Mouse (Mus musculus) hindbrain, embryonic 15.5 days (tissue): ENCODE results near the gene Ttbk2. TPM values are rescaled to one million over a fixed set of nuclear protein-coding genes. Genes with fewer than 3 reads are reported as not detected.

Experiments
- ATAC-seq: fragments of 200-750 bp; cut with Nextera tagmentation; 2 replicates; pipeline ENCODE4 v1.8.0; 2017; ENCODE audit warnings: low read depth, moderate number of reproducible peaks, moderate TSS enrichment; ENCODE audit not compliant: low FRiP score
- H3K27ac ChIP-seq: fragments of 300-500 bp; sonication (generic); replicated peaks from 2 replicates; pipeline ENCODE4 v1.5.1; 2015; ENCODE audit warnings: mild to moderate bottlenecking, inconsistent platforms
- H3K27me3 ChIP-seq: fragments of 300-500 bp; sonication (generic); 2 replicates; pipeline ENCODE4 v1.6.1; 2015; ENCODE audit warnings: control low read depth, inconsistent platforms
- H3K36me3 ChIP-seq: fragments of 300-500 bp; sonication (generic); 2 replicates; pipeline ENCODE4 v1.6.1; 2015; ENCODE audit warnings: control low read depth, inconsistent platforms
- H3K4me1 ChIP-seq: fragments of 300-500 bp; sonication (generic); replicated peaks from 2 replicates; pipeline ENCODE4 v1.6.1; 2015; ENCODE audit warnings: control low read depth, inconsistent platforms
- H3K4me2 ChIP-seq: fragments of 300-500 bp; sonication (generic); 2 replicates; pipeline ENCODE4 v1.6.1; 2015; ENCODE audit warnings: moderate library complexity, mild to moderate bottlenecking, inconsistent platforms
- H3K4me3 ChIP-seq: fragments of 300-500 bp; sonication (generic); 2 replicates; pipeline ENCODE4 v1.5.1; 2015; ENCODE audit warnings: mild to moderate bottlenecking, inconsistent platforms
- H3K9ac ChIP-seq: fragments of 300-500 bp; sonication (generic); 2 replicates; pipeline ENCODE4 v1.6.1; 2015; ENCODE audit warnings: inconsistent platforms
- H3K9me3 ChIP-seq: fragments of 300-500 bp; sonication (generic); 2 replicates; pipeline ENCODE4 v1.6.1; 2016; ENCODE audit warnings: control low read depth, inconsistent platforms
- WGBS: fragments of 180-500 bp; shearing (Covaris S2); methylation state at CpG from one replicate; pipeline ENCODE4 v1.1.7; 2015; 5-methylcytosine and 5-hydroxymethylcytosine counted together
- polyA plus RNA-seq: library from polyadenylated mRNA; unstranded; fragments of >200 nt; fragmentation: Nextera tagmentation; extraction: Ambion mirVana; gene quantifications from 2 replicates; pipeline ENCODE4 v1.2.1, GENCODE M21; 2015

Ttbk2 gene
- polyA plus RNA-seq, 1 experiment from 2014 or later = 12.3 TPM

- Histone ChIP-seq H3K4me3 (peak within 1 kb of the TSS; percentile 98), H3K4me1 (peaks cover 27% of the 10 kb centered on the region), H3K9ac (peak within 1 kb of the TSS; percentile 97), H3K36me3 (no peaks in the 10 kb centered on the region), H3K27me3 (no peaks in the 10 kb centered on the region), H3K4me2 (peak within 1 kb of the TSS; percentile 60), H3K9me3 (no peaks in the 10 kb centered on the region), H3K27ac (peak within 1 kb of the TSS; percentile 93)
- under 1% methylated on average over 66 of the region's 71 CpGs for WGBS
- ATAC-seq = peak; percentile 58
These were observed 668 bp downstream of the Ttbk2 start, which contains the start of gene Cdan1 for GRCm38 (mm10) chr2:120849449-120850423. TSS of gene Cdan1 (minus strand) at chr2:120850128.

- H3K9me3 ChIP-seq = no peaks in the 10 kb centered on the region
- ATAC-seq = no peak
- H3K9ac ChIP-seq = no peak overlapping the region
- H3K27me3 ChIP-seq = no peaks in the 10 kb centered on the region
- H3K4me1 ChIP-seq = peaks cover 13% of the 10 kb centered on the region
- WGBS = 98% methylated on average over 1 of the region's 1 CpGs
- H3K4me2 ChIP-seq = no peak overlapping the region
- no peaks in the 10 kb centered on the region for H3K36me3 ChIP-seq
- no peak overlapping the region for H3K4me3 ChIP-seq
- no peak overlapping the region for H3K27ac ChIP-seq
These were observed 5.1 kb downstream of the Ttbk2 start for GRCm38 (mm10) chr2:120845280-120845679.

DNA sequence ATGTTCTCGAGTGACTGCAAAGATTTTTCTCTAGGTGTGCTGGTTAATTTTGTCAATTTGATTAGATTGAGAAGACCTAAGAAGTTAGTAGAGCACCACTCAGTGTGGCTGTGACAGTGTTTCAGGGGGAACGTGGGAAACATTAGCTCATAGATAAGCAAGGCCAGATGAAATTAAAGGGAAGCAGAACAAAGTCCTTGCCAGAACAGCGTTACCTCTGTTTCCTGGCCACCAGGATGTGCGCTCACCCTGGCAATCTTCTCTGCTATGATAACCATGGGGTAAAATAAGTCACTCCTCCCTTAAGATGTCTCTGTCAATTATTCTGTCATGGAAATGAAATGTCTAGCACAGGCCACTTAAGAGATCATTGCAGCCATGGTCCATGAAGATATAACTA, 6.4 kb downstream of the Ttbk2 start:
- peaks cover 9% of the 10 kb centered on the region for H3K4me1 ChIP-seq
- H3K9me3 ChIP-seq = no peaks in the 10 kb centered on the region
- WGBS = 86% methylated on average over 4 of the region's 4 CpGs
- H3K9ac ChIP-seq = no peak overlapping the region
- H3K27me3 ChIP-seq = no peaks in the 10 kb centered on the region
- no peak overlapping the region for H3K4me2 ChIP-seq
- H3K27ac ChIP-seq = no peak overlapping the region
- H3K36me3 ChIP-seq = no peaks in the 10 kb centered on the region
- ATAC-seq = no peak
- H3K4me3 ChIP-seq = no peak overlapping the region

- no peak for ATAC-seq
- Histone ChIP-seq H3K27me3 (no peaks in the 10 kb centered on the region), H3K27ac (no peak overlapping the region), H3K4me1 (no peaks in the 10 kb centered on the region), H3K9ac (no peak overlapping the region), H3K9me3 (no peaks in the 10 kb centered on the region), H3K4me2 (no peak overlapping the region), H3K36me3 (0 out of 2 replicates have a peak, but pooled peaks cover 2% of the 10 kb centered on the region), H3K4me3 (no peak overlapping the region)
- WGBS = 74% methylated on average over 1 of the region's 1 CpGs
These were observed 9.2 kb downstream of the Ttbk2 start for GRCm38 (mm10) chr2:120841211-120841610.

GRCm38 (mm10) chr2:120835167-120835566, 15.2 kb downstream of the Ttbk2 start:
- H3K27me3 ChIP-seq = no peaks in the 10 kb centered on the region

DNA sequence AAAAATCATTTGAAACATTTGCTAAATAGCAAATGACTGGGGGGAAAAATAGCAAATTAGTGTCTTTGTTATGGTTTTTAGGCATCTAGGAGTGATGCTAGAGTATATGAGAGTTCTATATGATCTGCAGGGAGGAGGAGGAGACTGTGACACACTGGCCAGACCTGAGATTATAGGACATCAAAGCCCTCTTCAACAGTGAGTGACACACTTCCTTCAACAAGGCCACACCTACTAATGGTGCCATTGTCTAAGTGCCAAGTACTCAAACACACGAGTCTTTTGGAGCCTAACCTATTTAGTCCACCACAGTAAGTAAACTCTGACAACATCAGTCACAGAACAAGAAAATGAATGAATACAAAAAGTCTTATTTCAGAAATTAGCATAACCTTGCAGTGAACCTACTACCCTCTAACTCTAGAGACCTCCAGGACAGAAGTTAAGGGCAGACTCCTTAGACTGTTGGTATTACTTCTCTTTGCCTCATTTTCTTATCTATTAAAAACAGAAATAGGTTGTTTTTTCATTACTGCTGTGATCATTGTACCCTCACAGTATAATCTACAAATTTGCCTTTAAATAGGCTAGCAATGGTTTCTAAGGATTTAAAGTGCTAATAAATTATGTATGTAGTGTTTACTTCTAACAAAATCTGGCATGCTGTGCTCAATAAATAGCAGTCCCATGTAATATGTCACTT, 23.3 kb downstream of the Ttbk2 start:
- H3K4me3 ChIP-seq = no peak overlapping the region
- H3K27me3 ChIP-seq = no peaks in the 10 kb centered on the region
- H3K27ac ChIP-seq = no peak overlapping the region
- no peak overlapping the region for H3K4me2 ChIP-seq
- H3K36me3 ChIP-seq = no peaks in the 10 kb centered on the region
- no peak overlapping the region for H3K9ac ChIP-seq
- no peaks in the 10 kb centered on the region for H3K4me1 ChIP-seq
- 58% methylated on average over 1 of the region's 1 CpGs for WGBS
- H3K9me3 ChIP-seq = no peaks in the 10 kb centered on the region
- ATAC-seq = no peak

More at GRCm38 (mm10) chr2:120835167-120835566, 15.2 kb downstream of the Ttbk2 start:
- no peak overlapping the region for H3K4me3 ChIP-seq
- H3K4me2 ChIP-seq = no peak overlapping the region
- H3K27ac ChIP-seq = no peak overlapping the region
- H3K4me1 ChIP-seq = no peaks in the 10 kb centered on the region
- no peaks in the 10 kb centered on the region for H3K9me3 ChIP-seq
- 0 out of 2 replicates have a peak, but pooled peaks cover 12% of the 10 kb centered on the region for H3K36me3 ChIP-seq
- ATAC-seq = peak; percentile 51; the same call in 1 of the 2 replicates
- WGBS = 98% methylated on average over 4 of the region's 4 CpGs
- H3K9ac ChIP-seq = no peak overlapping the region

DNA sequence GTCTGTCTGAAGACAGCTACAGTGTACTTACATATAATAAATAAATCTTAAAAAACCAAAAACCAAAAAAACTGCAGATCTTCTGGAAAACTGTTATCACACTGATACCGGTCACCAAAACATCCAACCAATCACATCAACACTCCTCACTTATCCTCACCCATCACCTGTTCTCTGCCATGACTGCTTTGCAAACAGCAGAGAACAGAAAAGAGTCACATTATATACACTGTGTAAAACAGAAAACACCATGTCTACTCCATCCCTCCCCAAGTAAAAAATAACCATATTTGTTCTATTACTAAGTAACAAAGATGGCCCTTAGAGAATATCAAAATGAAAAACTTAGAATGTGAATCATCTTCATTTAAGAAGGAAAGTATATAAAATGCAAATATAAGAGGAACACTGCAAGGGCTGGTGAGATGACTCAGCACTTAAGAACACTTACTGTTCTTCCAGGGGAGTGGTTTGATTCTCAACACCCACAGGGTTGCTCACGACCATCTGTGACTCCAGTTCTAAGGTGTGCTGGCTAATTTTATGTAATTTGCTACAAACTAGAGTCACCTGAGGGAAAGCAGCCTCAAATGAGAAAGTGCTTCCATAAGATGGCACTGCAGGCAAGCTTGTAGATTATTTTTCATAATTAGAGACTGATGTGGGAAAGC, 80.0 kb downstream of the Ttbk2 start:
- H3K4me3 ChIP-seq = no peak overlapping the region
- 84% methylated on average over 2 of the region's 2 CpGs for WGBS

DNA sequence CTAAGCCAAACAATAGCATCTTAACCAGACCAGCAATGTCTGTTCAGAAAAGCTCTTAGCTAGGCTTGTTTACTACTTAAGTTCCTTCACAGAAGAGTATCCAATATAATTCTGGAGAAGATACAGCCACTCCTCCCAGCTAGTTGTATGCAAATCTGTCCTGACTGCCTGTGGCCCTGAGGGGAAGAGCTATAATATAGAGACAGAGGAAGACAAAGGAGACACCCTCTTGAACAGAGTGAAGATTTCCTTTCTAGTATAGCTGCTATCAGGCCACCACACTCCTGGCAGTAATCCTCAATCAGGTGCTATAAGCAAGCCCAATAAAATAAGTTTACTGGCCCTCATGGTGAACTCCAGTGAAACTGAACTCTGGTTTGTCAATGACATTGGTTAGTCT, 88.5 kb downstream of the Ttbk2 start:
- no peak overlapping the region for H3K4me2 ChIP-seq
- no peak for ATAC-seq
- no peaks in the 10 kb centered on the region for H3K9me3 ChIP-seq
- H3K27me3 ChIP-seq = no peaks in the 10 kb centered on the region
- H3K4me1 ChIP-seq = no peaks in the 10 kb centered on the region
- H3K4me3 ChIP-seq = no peak overlapping the region
- H3K9ac ChIP-seq = no peak overlapping the region
- peaks cover 62% of the 10 kb centered on the region for H3K36me3 ChIP-seq
- no peak overlapping the region for H3K27ac ChIP-seq

More for the DNA sequence above, 80.0 kb downstream of the Ttbk2 start:
- Histone ChIP-seq H3K36me3 (peaks cover 28% of the 10 kb centered on the region), H3K9me3 (no peaks in the 10 kb centered on the region), H3K9ac (no peak overlapping the region), H3K27me3 (no peaks in the 10 kb centered on the region), H3K27ac (no peak overlapping the region), H3K4me2 (no peak overlapping the region), H3K4me1 (no peaks in the 10 kb centered on the region)
- no peak for ATAC-seq

GRCm38 (mm10) chr2:120748041-120748440, 102.4 kb downstream of the Ttbk2 start:
- Histone ChIP-seq H3K4me2 (no peak overlapping the region), H3K4me3 (no peak overlapping the region), H3K27ac (no peak overlapping the region), H3K4me1 (no peaks in the 10 kb centered on the region), H3K27me3 (no peaks in the 10 kb centered on the region), H3K9ac (no peak overlapping the region), H3K36me3 (peaks cover 42% of the 10 kb centered on the region), H3K9me3 (no peaks in the 10 kb centered on the region)
- ATAC-seq = no peak
- WGBS = 95% methylated on average over 2 of the region's 2 CpGs

DNA sequence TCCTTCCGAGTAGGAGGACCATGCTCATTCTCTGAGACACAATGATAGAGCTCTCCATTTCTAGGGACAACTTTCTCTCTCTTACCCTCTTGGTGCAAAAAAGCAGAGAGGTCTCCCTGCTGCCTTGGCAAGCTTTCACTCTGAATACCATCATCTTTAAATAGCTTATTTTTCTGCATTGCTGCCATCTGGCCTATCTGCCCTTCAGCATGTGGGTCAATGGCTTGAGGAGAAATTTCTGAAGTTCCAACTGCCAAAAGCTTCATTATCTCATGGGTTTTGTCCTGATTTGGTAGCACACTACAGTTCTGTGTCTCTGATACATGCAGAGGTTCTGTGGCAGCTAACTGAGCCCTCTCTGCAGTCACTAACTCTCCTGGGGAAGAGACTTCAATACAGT, 104.9 kb downstream of the Ttbk2 start:
- H3K4me2 ChIP-seq = no peak overlapping the region
- H3K4me1 ChIP-seq = no peaks in the 10 kb centered on the region
- ATAC-seq = no peak
- H3K27ac ChIP-seq = no peak overlapping the region
- no peak overlapping the region for H3K4me3 ChIP-seq
- no peaks in the 10 kb centered on the region for H3K9me3 ChIP-seq
- H3K36me3 ChIP-seq = peaks cover 50% of the 10 kb centered on the region
- no peaks in the 10 kb centered on the region for H3K27me3 ChIP-seq
- H3K9ac ChIP-seq = no peak overlapping the region
- 96% methylated on average over 1 of the region's 1 CpGs for WGBS

DNA sequence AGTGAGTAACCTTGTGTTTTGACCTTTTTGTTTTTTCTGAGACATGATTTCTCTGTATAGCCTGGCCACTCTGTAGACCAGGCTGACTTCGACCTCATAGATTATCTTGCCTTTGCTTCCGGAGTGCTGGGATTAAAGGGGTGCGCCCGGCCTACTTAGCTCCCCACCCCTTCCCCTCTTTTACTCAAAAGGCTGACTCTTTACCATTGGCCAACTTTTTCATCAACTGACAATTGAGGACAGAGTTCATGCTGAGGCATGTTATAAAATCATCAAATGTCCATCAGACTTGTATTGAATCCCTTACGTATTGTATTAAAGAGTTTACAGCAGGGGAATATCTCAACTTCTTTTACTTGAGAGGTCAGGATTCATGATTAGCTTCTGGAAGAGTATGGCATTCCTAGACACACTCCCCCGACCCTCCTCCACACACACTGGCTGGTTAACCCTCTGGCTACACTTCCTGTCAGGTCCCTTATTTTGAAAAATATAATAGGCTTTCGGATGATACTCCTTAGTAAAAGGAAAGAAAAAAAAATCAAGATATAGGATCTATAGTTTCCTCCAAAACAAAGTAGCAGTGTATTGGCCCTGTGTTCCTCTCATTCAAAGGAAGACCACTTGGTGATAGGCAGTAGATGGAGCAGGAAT, 118.4 kb downstream of the Ttbk2 start:
- H3K4me2 ChIP-seq = peak overlapping the region; percentile 95
- WGBS = 47% methylated on average over 7 of the region's 7 CpGs
- no peaks in the 10 kb centered on the region for H3K27me3 ChIP-seq
- peaks cover 38% of the 10 kb centered on the region for H3K4me1 ChIP-seq
- peak overlapping the region; percentile 93 for H3K27ac ChIP-seq
- no peaks in the 10 kb centered on the region for H3K9me3 ChIP-seq
- ATAC-seq = peak; percentile 49
- peak overlapping the region; percentile 36; the same call in 1 of the 2 replicates for H3K9ac ChIP-seq
- peak overlapping the region; percentile 92 for H3K4me3 ChIP-seq
- H3K36me3 ChIP-seq = peaks cover 12% of the 10 kb centered on the region
